Mouse (Mus musculus): ENCODE measurements around the gene Ralgapb.

Ralgapb gene

DNA sequence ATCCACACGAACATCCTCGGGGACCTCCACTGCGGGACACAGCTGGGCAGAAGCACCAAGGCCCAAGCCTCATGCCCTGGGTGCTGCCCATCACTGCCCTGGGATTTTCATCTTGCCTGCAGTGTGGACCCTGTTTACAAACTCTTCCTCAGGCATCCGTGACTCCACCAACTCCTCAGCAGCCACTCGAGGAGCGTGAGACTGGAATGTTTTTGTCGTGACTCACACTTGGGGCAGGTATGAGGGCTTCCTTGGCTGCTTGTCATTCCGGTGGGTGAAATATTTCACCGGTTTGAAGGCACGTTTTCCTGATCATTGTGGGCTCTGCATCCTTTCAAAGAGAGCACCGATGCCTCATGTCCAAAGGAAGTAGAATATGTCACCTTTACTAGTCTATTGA, 109.4 kb downstream of the Ralgapb start:
- DNase-seq (ENCODE audit: low read depth), result no peak

DNA sequence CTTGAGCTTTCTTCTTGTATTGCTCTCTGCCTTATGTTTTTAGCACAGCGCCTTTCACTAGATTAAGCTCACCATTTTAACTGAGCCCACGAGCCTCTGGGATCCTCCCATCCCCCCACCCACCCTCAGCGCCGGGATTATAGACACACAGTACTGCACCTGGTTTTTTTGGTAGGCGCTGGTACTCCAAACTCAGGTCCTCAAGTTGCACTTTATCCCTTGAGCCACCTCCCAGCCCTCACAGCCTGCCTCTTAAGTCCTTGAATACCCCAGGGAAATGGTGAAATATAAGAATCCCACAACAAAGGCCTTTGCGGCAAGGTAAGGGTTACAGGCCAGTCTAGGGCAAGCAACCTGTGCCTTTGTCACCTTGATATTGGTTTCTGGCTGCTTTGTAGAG, 110.2 kb downstream of the Ralgapb start:
- no peak for DNase-seq (ENCODE audit: low read depth)

DNA sequence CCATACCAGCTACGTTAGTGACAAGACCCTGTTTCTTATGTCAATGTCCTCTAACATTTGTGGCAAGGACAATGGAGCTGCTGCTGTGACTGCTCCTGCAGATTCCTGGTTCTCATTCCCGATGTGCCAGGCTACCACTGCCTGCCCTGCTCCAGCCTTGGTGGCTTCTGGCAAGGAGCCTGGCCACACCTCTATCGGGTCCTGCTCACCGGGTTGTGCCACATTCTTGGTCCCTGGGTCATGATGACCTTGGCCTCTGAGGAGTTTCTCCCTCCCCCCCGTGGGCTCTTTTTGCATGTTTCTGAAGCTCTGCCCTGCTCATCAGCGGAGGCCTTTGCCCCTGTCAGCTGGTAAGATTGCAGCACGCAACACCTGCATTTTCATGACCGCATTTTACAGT, 113.4 kb downstream of the Ralgapb start:
- DNase-seq (ENCODE audit: low read depth), result no peak

GRCm38 (mm10) chr2:158524129-158524860, 114.6 kb downstream of the Ralgapb start:
- no peak for DNase-seq (ENCODE audit: low read depth)

DNA sequence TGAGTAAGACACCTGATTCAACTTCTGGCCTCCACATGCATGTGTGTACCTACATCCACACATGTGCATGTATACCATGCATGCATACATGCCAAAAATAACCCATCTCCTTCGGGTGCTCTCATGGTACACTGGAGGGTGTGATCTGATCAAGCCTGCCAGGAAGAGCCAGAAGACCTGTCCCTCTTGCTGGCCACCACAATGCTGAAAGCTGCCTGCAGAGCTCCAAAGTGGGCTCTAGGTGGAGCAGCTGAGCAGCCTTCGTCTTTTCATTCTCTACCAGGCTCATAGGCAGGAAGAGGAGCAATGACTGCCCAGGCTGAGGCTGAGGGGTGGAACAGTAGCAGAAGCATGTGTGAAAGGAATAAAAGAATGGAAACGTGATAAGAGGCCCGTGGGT, 124.4 kb downstream of the Ralgapb start:
- DNase-seq (ENCODE audit: low read depth), result peak; percentile 29

GRCm38 (mm10) chr2:158534559-158534958, 124.9 kb downstream of the Ralgapb start:
- DNase-seq (ENCODE audit: low read depth), result no peak

- DNase-seq (ENCODE audit: low read depth), result no peak
Observed at GRCm38 (mm10) chr2:158539433-158540305, 130.0 kb downstream of the Ralgapb start.

GRCm38 (mm10) chr2:158541286-158541685, 131.6 kb downstream of the Ralgapb start:
- no peak for DNase-seq (ENCODE audit: low read depth)

DNA sequence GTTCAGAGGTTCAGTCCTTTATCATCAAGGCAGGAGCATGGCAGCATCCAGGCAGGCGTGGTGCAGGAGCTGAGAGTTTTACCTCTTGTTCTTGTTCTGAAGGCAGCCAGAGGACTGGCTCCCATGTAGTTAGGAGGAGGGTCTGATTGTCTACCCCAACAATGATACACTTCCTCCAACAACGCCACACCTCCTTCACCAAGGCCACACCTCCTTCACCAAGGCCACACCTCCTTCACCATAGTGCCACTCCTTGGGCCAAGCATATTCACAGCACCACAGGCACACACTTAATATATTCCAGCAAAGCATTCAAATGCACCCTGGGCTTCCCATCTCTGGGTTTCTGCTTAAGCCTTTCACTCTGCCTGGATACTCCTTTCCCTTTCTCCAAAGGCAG, 135.6 kb downstream of the Ralgapb start:
- DNase-seq (ENCODE audit: low read depth), result no peak

DNA sequence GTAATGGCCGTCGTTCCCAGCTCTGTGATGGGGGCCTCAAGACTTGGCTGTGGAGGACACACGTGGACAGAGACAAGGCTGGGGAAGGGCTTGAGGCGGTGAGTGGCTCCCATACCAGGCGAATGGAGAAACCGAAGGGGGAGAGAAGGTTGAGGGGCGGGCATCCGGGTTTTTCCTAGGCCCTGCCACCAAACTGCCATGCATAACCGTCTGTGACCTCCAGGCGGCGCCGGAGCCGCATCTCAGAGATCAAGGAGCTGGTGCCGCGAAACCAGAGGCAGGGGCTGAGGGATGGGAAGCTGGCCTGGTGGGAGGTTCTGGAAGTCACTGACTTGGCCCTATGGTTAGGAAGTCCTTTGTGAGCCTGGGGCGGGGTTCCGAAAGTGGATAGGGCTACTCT, 137.1 kb downstream of the Ralgapb start:
- peak; percentile 63 for DNase-seq (ENCODE audit: low read depth)

All from c-Kit-positive CD71-negative TER-119-negative erythroid progenitor cells, embryonic 14.5 days (primary cell).